Mouse (Mus musculus): Measurements from ENCODE around the gene Tspan1. TPM values are rescaled to one million over a fixed set of nuclear protein-coding genes. Genes with fewer than 3 reads are reported as not detected.

Tspan1 gene
- total and polyA plus RNA-seq, 3 experiments: 0.08 TPM; not detected in 2

DNA sequence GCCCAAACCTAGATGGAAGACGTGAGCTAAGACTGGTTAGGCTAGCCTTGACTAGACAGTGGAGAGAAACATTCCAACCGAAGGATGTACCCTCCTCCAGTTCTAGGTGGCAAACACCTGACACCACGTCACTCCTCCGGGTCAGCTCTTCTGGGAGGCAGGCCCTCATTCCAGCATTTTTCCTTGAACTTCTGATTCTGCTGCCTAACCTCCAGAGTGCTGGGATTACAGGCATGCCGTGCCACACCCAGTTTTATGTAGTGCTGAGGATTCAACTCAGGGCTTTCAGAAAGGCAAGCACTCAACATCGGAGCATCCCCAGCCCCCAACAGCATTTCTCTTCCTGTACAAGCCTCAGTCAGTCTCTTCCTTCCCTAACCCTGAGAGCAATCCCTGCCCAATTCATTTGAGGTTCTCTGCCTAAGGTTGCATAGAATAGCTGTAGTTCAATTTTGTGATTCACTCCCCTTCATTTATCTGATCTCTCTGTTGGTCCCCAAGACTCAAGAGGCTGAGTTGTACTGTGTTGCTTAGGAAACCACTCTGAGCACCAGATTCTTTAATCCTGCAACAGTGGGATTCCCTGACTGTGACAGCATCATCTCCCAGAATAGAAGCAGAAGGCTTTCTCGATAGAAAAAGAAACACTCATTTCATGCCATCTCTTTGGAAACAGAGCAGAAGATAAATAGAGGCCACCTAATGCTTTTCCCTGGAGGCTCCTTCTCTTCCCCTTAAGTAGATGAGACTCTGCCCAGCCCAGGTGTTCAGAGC is 26.4 kb downstream of the Tspan1 start:
- dilution Hi-C loops (cut with MboI; ENCODE audit: extremely low pct_ligation_motif_present, extremely low pct_unique_long_range_greater_than_20kb, low sequenced_read_pairs) (no loop called here), in situ Hi-C loops (cut with MboI; ENCODE audit: low pct_ligation_motif_present, low pct_unique_long_range_greater_than_20kb, low sequenced_read_pairs) (no loop called here)
- Histone ChIP-seq H3K79me2 (replicated peaks; ENCODE audit: control insufficient read depth, extremely low read depth, insufficient read depth, poor library complexity, severe bottlenecking) (no peaks in the 10 kb centered on the region), H3K27ac (ENCODE audit: insufficient read depth, low read depth) (no peak overlapping the region), H3K36me3 (replicated peaks in 1 of 2; ENCODE audit: control insufficient read depth in 1 of 2, insufficient read depth in 1 of 2, low read length in 1 of 2) (no peaks in the 10 kb centered on the region), H3K4me1 (ENCODE audit: control insufficient read depth in 1 of 2, insufficient read depth in 2 of 2) (peaks cover 6 to 34% of the 10 kb centered on the region in 2 experiments), H3K9ac (ENCODE audit: insufficient read depth, low read depth) (no peak overlapping the region), H3K9me3 (replicated peaks; ENCODE audit: low read length) (no peaks in the 10 kb centered on the region), H3K27me3 (replicated peaks) (peaks cover 3% of the 10 kb centered on the region), H3K4me2 (ENCODE audit: insufficient read depth, low read depth, poor library complexity, severe bottlenecking) (no peak overlapping the region), H3K4me3 (replicated peaks in 1 of 3; ENCODE audit: low read depth in 2 of 3, low read length in 2 of 3, poor library complexity in 1 of 3) (no peak overlapping the region)
- DNase-seq (ENCODE audit: extremely low read depth): no peak
- TF ChIP-seq MEF2A (IDR thresholded peaks at IDR 0.05; ENCODE audit: borderline replicate concordance, low read depth, low read length) (peak; percentile 69; the same call in 1 of the 2 replicates), ETS1 (conservative IDR thresholded peaks at IDR 0.05; ENCODE audit: low read depth, low read length) (peak; percentile 18; the same call in 1 of the 2 replicates), ZNF384 (IDR thresholded peaks at IDR 0.05; ENCODE audit: low read depth, low read length) (no peak)

DNA sequence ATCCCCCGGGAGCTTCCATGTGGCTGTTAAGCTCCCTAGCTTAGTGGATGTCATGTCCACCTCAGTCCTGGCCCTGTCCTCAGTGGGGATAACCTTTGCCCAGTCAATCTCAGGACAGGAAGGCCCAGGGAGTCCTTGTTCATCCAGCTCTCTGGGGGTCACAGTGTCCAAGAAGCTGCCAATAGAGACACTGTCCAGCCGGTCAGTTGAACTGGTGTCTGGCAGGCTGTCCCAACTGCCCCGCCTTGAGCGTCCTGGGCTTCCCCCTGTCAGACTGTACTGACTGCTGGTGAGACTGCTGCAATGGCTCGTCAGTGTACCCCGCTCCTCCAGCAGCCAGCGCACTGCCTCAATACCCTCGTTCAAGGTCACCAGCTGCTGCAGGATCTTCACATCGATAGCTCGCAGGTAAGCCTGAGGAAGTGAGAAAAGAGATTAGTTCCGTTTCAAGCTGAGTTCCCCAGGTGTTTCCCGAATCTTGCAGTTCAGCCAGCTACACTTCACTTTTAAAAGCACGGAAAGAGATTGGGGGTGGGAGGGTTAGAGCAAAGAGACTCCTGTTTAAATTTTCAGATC is 29.9 kb downstream of the Tspan1 start:
- H3K9ac ChIP-seq (ENCODE audit: insufficient read depth, low read depth): no peak overlapping the region
- in situ Hi-C loops (cut with MboI; ENCODE audit: low pct_ligation_motif_present, low pct_unique_long_range_greater_than_20kb, low sequenced_read_pairs) (no loop called here), dilution Hi-C loops (cut with MboI; ENCODE audit: extremely low pct_ligation_motif_present, extremely low pct_unique_long_range_greater_than_20kb, low sequenced_read_pairs) (no loop called here)
- H3K9me3 ChIP-seq (replicated peaks; ENCODE audit: low read length): no peaks in the 10 kb centered on the region
- H3K27ac ChIP-seq (ENCODE audit: insufficient read depth, low read depth): no peak overlapping the region
- no peaks in the 10 kb centered on the region for H3K79me2 ChIP-seq (replicated peaks; ENCODE audit: control insufficient read depth, extremely low read depth, insufficient read depth, poor library complexity, severe bottlenecking)
- H3K36me3 ChIP-seq (replicated peaks in 1 of 2; ENCODE audit: control insufficient read depth in 1 of 2, insufficient read depth in 1 of 2, low read length in 1 of 2): peaks cover 0 to 2% of the 10 kb centered on the region in 2 experiments
- H3K4me1 ChIP-seq (ENCODE audit: control insufficient read depth in 1 of 2, insufficient read depth in 2 of 2): peaks cover 6 to 49% of the 10 kb centered on the region in 2 experiments
- peak; percentile 69 for DNase-seq (ENCODE audit: extremely low read depth)
- peaks cover 3% of the 10 kb centered on the region for H3K27me3 ChIP-seq (replicated peaks)
- H3K4me3 ChIP-seq (replicated peaks in 1 of 3; ENCODE audit: low read depth in 2 of 3, low read length in 2 of 3, poor library complexity in 1 of 3): peak overlapping the region in 1 of 3 experiments; percentile 2
- peak overlapping the region; percentile 8 for H3K4me2 ChIP-seq (ENCODE audit: insufficient read depth, low read depth, poor library complexity, severe bottlenecking)
- TF ChIP-seq USF2 (conservative IDR thresholded peaks at IDR 0.05; ENCODE audit: low read depth, low read length) (no peak), SIN3A (IDR thresholded peaks at IDR 0.05; ENCODE audit: low read length) (no peak), ZKSCAN1 (IDR thresholded peaks at IDR 0.05; ENCODE audit: borderline replicate concordance, low read depth, low read length) (no peak), CHD2 (IDR thresholded peaks at IDR 0.05; ENCODE audit: low read length) (peak; percentile 55; the same call in 1 of the 2 replicates), ETS1 (conservative IDR thresholded peaks at IDR 0.05; ENCODE audit: low read depth, low read length) (peak; percentile 43; the same call in 1 of the 2 replicates), CTCF (conservative IDR thresholded peaks at IDR 0.05 in 1 of 2, IDR thresholded peaks at IDR 0.05 in 1 of 2; ENCODE audit: low read depth in 2 of 2, low read length in 2 of 2) (no peak), UBTF (IDR thresholded peaks at IDR 0.05; ENCODE audit: low read depth, low read length) (no peak), HCFC1 (IDR thresholded peaks at IDR 0.05; ENCODE audit: low read depth, low read length) (no peak), ZNF384 (IDR thresholded peaks at IDR 0.05; ENCODE audit: low read depth, low read length) (no peak), KAT2A (IDR thresholded peaks at IDR 0.05; ENCODE audit: insufficient replicate concordance, low read length) (no peak), JUN (IDR thresholded peaks at IDR 0.05; ENCODE audit: insufficient read depth, low read depth, low read length) (no peak), PAX5 (IDR thresholded peaks at IDR 0.05; ENCODE audit: low read length) (no peak), MAX (IDR thresholded peaks at IDR 0.05; ENCODE audit: low read length) (no peak), SMC3 (IDR thresholded peaks at IDR 0.05; ENCODE audit: low read depth, low read length) (no peak), NELFE (IDR thresholded peaks at IDR 0.05; ENCODE audit: low read depth, low read length) (no peak), JUND (conservative IDR thresholded peaks at IDR 0.05; ENCODE audit: low read depth, low read length) (no peak), CHD1 (IDR thresholded peaks at IDR 0.05; ENCODE audit: low read depth, low read length) (no peak), MEF2A (IDR thresholded peaks at IDR 0.05; ENCODE audit: borderline replicate concordance, low read depth, low read length) (0 out of 2 replicates have a peak, but pooled peaks have one; percentile 42), MAFK (IDR thresholded peaks at IDR 0.05; ENCODE audit: insufficient replicate concordance, low read length) (no peak), TCF12 (IDR thresholded peaks at IDR 0.05; ENCODE audit: low read depth, low read length) (peak; percentile 59; the same call in 1 of the 2 replicates), E2F4 (IDR thresholded peaks at IDR 0.05; ENCODE audit: insufficient replicate concordance, low read depth, low read length) (no peak), NRF1 (IDR thresholded peaks at IDR 0.05; ENCODE audit: low read depth, low read length) (no peak), ELF1 (IDR thresholded peaks at IDR 0.05; ENCODE audit: low read depth, low read length) (no peak), RAD21 (IDR thresholded peaks at IDR 0.05; ENCODE audit: low read depth, low read length) (no peak; the same call in 1 of the 2 replicates), RCOR1 (conservative IDR thresholded peaks at IDR 0.05; ENCODE audit: low read depth, low read length) (0 out of 2 replicates have a peak, but pooled peaks have one; percentile 29), POLR2AphosphoS2 (IDR thresholded peaks at IDR 0.05; ENCODE audit: low read depth, low read length) (no peak), BHLHE40 (IDR thresholded peaks at IDR 0.05; ENCODE audit: low read depth, low read length) (no peak), GABPA (IDR thresholded peaks at IDR 0.05; ENCODE audit: insufficient replicate concordance, low read depth, low read length) (no peak), MAZ (IDR thresholded peaks at IDR 0.05; ENCODE audit: low read depth, low read length) (no peak)

All from CH12.LX (cell line).